Mouse (Mus musculus): ENCODE measurements around the gene Mdh2.

GRCm38 (mm10) chr5:135736544-135736943, 41.7 kb upstream of the Mdh2 start:
- TF ChIP-seq CTCF (IDR thresholded peaks at IDR 0.05; ENCODE audit: low read depth, low read length) (no peak), GATA1 (IDR thresholded peaks at IDR 0.05; ENCODE audit: borderline replicate concordance, low read length) (no peak), POLR2AphosphoS5 (IDR thresholded peaks at IDR 0.05; ENCODE audit: insufficient replicate concordance, low read depth, low read length) (no peak), TAL1 (conservative IDR thresholded peaks at IDR 0.05; ENCODE audit: low read depth, low read length) (no peak)

All from G1E (cell line).